Mouse (Mus musculus) thymus, postnatal 36 days (tissue): ENCODE results near the gene Olfr823.
"Not testable (repeated sequence)": the region's sequence is repeated elsewhere in the genome, so short reads cannot be mapped to it uniquely, and the experiment has no call there.

Experiments used
- DNase-seq, 2 experiments: peaks; one replicate each; pipeline ENCODE4 v3.0.0; 2022; ENCODE audit warnings: mixed read lengths in 2 of 2

The Olfr823 gene

DNA sequence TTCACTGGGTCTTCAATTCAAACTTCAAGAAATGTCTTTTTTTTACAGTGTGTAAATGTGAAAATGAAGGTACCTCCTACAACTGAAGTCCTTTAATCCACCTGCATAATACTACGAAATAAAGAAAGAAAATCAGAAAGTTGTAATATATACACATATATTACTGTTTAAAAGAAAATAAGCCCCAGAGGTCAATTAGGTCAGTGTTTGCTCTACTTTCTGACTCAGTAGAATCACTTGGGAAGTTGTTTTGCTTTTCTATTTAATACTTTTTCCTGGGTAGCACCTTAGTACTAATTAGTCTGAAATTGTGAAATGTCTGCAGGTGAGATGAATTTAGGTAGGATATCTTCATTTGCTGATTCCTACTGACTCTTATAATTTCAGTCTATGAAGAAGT lies at the start of gene Olfr823:
Olfr823 (minus strand) TSS at position 101 of the 400 bp plus-strand sequence.
- not testable (repeated sequence) for DNase-seq

DNA sequence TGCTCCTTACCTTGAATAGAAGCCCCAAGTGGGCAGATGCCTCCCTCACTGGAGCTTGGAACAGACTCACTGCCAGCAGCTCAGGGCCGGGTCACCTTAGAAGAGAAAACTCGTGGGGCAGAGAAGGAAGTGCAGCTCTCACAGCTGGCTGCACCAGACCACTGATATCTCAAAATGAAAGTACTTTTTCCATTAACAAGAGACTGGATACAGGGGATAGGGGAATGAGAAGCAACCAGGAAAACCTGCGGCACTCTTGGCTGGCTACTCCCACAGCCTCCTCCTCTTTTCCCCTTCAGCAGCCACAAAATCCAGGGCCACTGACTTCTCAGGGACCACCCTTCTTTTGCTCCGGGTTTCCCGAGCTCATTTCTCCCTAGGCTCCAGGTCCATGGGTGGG lies 28.9 kb upstream of the Olfr823 start:
- DNase-seq, result no peak

DNA sequence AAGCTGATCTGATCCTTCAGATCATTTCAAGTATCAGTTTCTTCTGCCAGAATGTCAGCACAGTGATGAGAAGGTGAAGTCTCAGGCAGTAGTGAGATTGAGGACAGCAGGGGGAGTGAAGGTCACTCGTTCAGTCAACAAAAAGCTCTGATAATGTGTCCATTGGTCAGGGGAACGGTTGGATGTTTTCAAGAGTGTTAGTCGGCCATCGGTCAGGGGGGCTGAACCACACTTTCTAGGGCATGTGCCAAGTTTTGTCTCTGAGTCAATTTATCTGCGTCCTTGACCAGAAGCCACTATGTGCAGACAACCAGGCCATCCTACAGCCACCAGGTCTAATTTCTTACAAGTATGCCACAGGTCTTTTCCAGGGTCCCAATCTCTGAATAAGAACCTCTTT lies 27.3 kb upstream of the Olfr823 start:
- not testable (repeated sequence) for DNase-seq

DNA sequence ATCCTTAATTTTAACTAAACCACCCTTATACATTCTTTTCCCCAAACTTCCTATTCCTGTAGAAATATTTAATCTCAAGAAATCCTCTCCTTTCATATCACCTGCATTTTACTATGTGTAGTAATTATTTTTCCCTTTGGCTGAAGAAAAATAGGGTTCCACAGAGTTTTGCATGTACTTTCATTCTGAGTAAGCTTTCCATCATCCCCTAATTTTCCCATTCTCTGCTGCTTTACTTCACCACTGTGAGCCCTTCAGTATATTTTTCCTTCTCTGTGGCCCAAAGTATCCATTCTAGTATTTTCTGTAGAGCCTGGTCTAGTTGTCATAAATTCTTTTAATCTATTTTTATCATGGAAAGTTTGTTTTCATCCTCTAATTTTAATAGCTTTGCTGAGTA lies 19.6 kb upstream of the Olfr823 start:
- no peak for DNase-seq

DNA sequence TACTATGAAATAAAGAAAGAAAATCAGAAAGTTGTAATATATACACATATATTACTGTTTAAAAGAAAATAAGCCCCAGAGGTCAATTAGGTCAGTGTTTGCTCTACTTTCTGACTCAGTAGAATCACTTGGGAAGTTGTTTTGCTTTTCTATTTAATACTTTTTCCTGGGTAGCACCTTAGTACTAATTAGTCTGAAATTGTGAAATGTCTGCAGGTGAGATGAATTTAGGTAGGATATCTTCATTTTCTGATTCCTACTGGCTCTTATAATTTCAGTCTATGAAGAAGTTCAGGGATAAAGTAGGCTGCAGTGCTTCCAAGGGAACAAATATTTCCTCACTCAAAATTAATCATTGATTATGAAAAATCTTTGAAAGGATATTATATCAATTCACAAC lies 14.7 kb upstream of the Olfr823 start, which contains the start of gene Olfr824:
Olfr824 (minus strand) TSS at position 101 of the 400 bp plus-strand sequence.
- not testable (repeated sequence) for DNase-seq

DNA sequence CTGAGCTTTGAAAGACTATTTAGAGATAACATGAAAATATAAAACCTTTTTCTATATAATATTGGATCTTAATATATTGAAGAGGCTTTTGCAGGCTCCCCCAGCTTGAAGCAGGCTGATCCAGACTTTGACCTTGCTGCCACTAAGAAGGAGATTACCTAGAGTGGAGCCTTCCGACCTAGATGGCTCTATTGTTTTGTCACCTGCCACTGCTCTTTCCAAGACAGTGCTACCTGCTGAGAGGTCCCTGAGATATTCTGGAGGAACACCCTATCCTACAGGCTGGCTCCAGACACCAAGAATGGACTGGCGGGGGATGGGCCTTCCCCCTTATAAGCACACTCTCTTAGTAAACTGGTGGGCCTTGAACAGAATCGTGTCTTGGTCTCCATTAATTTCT lies 862 bp upstream of the Olfr823 start:
- not testable (repeated sequence) for DNase-seq

DNA sequence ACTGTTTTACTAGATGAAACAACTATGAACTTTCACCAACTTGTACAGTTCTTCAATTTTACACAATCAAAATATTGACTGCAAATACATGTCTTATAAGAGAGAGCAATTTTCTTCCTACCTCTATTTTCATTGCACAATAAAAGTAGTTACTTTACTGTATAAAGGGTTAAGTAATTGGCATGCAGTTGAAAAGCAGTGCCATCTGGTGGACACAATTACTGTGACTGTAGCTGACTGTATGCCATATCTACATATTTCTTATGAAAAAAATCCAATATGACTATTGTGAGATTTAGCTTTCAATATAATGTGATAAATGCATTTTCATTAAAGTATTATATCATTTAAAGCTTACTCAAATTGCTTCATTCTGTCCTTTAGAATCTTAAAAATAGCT lies 19.1 kb downstream of the Olfr823 start:
- no peak for DNase-seq

DNA sequence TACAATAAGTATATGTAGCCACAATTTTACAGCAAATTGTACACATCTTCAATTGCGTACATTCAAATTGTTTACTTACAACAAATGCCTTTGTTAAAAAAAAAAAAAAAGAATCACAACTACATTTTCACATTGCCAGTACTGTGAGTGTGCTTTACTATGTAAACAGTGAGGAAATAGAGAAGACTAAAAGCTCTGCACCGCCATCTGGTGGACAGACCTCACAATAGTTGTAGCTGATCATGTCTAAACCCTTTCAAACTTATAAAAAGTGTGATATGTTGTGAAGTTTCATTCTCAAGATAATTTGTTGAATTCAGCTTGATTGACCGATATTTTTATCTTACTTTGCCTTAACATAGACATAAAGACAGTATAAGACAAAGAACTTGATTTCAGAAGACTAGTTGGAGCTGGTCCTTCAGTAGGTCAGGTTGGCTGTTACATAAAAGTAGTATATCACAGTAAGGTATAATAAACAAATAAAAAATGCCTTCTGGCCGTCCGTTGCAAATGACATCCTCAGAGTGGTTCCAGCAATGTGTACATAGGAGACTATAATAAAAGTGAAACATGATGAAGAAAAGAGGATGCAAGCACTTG lies 22.2 kb downstream of the Olfr823 start:
- DNase-seq, result peak in 1 of 2 experiments; percentile 5

DNA sequence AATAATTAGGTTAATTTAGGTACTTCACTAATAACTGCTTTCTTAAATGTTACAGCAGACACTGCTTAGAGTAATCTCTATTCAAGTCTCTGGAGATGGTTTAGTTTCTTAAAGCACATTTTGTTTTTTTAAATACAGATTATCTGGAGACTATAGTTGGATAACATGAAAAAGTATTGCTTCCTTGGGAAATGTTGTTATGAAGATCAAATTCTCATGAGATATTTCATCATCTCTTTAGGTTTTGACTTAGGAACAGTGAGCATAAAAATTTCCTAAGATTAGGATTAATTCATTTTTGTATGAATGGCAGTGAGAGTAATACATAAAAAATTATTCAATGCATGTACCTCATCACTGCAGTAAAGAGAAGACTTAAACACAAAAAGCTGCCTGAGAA lies 44.3 kb downstream of the Olfr823 start, which contains the start of gene Olfr822:
Olfr822 (plus strand) TSS at position 301 of the 400 bp plus-strand sequence.
- DNase-seq, result no peak
